Mouse (Mus musculus) cortical plate, adult 2 months (tissue): Measurements from ENCODE around the gene Gatad2b. TPM values are rescaled to one million over a fixed set of nuclear protein-coding genes. Genes with fewer than 3 reads are reported as not detected.
A peak's percentile ranks its signal among the peaks of the same experiment; 100 is the strongest.

ENCODE experiments used
- H3K27ac ChIP-seq: fragments of 200-500 bp; 2 replicates; pipeline ENCODE4 v1.5.1; 2012; ENCODE audit warnings: low read length, control low read depth, inconsistent platforms; ENCODE audit not compliant: insufficient read depth
- H3K4me1 ChIP-seq: fragments of 200-500 bp; 2 replicates; pipeline ENCODE4 v1.6.1; 2011; ENCODE audit warnings: low read length; ENCODE audit not compliant: control insufficient read depth, insufficient read depth
- H3K4me3 ChIP-seq: fragments of 200-500 bp; 2 replicates; pipeline ENCODE4 v1.5.1; 2011; ENCODE audit warnings: mild to moderate bottlenecking, low read length, control low read depth; ENCODE audit not compliant: insufficient read depth
- CTCF ChIP-seq: fragments of 200-500 bp; IDR thresholded peaks from 2 replicates; pipeline ENCODE4 v1.5.1; 2011; ENCODE audit warnings: mild to moderate bottlenecking, control low read depth, low read length; ENCODE audit not compliant: insufficient read depth; ENCODE audit errors: extremely low read depth
- POLR2A ChIP-seq: fragments of 200-500 bp; IDR thresholded peaks from 2 replicates; pipeline ENCODE4 v1.6.1; 2011; ENCODE audit warnings: mild to moderate bottlenecking, low read length, control low read depth; ENCODE audit not compliant: insufficient read depth; ENCODE audit errors: extremely low read depth
- polyA plus RNA-seq: library from polyadenylated mRNA; depleted of rRNA; stranded (reverse); fragments of >200 nt; gene quantifications from 2 replicates; pipeline ENCODE4 v1.2.3, GENCODE M21; 2012

Gene Gatad2b
- polyA plus RNA-seq, 1 experiment = 35.4 TPM

DNA sequence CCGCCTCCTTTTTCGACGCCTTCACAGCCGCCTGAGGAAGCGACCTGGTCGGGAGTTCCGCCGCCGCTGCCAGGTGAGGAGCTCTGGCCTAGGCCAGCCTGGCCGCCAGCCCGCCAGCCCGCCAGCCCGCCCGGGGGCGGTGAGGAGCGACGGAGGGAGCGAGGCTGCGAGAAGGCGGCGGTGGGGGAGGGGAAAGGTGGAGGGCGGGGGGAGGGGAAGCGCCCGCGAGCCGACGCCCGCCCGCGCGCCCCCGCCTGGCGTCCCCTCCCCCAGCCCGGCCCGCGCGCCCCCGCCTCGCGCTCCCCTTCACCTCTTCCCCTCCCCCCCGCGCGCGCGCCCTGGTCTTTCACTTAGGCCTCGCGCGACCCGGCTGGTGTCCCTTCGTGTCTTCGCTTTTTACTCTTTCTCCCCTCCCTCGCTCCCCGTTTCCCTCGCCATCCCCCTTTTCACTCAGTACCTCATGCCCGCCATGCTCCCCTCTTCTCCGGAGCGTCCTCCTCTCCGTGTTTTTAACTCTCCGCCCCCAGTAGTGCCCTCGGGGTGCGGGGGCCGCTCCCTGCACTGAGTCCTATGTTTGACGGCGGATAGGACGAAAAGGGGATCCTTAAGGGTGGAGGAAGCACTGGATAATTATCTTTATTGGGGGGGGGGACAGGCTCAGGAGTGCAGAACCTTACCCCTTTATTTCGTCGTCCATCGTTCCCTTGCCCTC lies 530 bp downstream of the Gatad2b start:
- Histone ChIP-seq H3K27ac (peak overlapping the region; percentile 71; the same call in 1 of the 2 replicates), H3K4me1 (peaks cover 2% of the 10 kb centered on the region; the same call in 1 of the 2 replicates), H3K4me3 (peak overlapping the region; percentile 67)
- TF ChIP-seq CTCF (no peak), POLR2A (no peak)

DNA sequence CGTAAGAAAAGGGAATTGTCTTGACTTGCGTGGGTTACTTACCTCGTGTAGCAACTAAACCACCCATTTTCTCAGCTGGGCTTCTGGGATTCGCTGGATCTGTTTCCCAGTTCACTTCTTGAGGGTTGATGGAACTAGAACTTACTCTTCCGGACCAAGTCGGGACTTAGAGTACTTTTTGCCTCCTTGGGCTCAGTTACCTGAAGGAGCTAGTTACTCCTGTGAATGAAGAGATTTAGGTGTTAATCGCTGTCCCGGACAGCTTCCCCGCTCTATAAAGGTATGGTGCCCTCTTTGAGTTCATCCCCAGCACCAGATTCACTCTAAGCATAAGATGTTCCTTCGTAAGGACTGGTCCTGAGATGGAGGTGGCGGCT lies 1.1 kb downstream of the Gatad2b start:
- Histone ChIP-seq H3K4me1 (peaks cover 2% of the 10 kb centered on the region; the same call in 1 of the 2 replicates), H3K27ac (no peak overlapping the region)
- TF ChIP-seq POLR2A (no peak), CTCF (no peak)

DNA sequence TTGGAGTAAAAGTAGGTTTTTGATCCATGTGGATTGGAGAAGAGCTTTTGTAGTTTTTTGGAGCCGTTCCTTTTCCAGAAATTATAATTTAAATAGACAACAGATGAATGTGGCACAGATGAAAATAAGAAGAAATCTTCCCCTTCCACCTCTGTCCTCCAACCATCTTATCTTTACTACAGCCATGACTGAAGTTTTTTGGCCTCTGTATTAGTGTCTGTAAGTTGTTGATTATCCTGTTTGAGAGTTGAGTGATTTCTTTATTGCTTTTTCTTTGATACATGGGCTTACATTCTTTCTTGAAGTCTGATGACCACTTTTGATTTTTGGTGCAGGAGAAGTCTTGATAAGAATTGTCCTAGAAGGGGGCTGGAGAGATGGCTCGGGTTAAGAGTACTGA lies 1.7 kb downstream of the Gatad2b start:
- peak overlapping the region; percentile 67; the same call in 1 of the 2 replicates for H3K4me3 ChIP-seq
- TF ChIP-seq CTCF = no peak
- no peak for TF ChIP-seq POLR2A
- peaks cover 2% of the 10 kb centered on the region; the same call in 1 of the 2 replicates for H3K4me1 ChIP-seq
- H3K27ac ChIP-seq = no peak overlapping the region

More for the DNA sequence above, 1.1 kb downstream of the Gatad2b start:
- peak overlapping the region; percentile 67 for H3K4me3 ChIP-seq

- Histone ChIP-seq H3K27ac (no peak overlapping the region), H3K4me1 (0 out of 2 replicates have a peak, but pooled peaks cover 2% of the 10 kb centered on the region), H3K4me3 (no peak overlapping the region)
- TF ChIP-seq CTCF = no peak
- TF ChIP-seq POLR2A = no peak
Measured at GRCm38 (mm10) chr3:90305801-90306200, 12.8 kb downstream of the Gatad2b start.

DNA sequence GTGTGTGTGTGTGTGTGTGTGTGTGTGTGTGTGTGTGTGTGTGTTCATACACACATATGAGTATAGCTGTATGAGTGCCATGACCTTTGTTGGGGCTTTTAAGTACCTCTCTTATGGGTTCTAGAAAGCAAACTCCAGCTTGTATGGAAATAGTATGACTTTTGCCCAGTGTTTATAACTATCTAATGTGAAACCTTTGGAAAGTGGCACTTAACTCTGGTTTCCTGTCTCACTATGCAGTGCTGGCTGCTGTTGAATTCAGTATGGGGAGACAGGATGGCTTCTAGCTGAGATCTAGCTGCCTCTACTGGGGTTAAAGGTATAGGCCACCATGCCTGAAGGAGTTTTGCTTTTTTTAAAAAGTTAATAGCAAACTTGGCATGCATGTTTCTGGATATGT lies 16.6 kb downstream of the Gatad2b start:
- Histone ChIP-seq H3K4me1 (0 out of 2 replicates have a peak, but pooled peaks cover 2% of the 10 kb centered on the region), H3K27ac (no peak overlapping the region)
- TF ChIP-seq POLR2A (no peak), CTCF (no peak)

GRCm38 (mm10) chr3:90313367-90313766 lies 20.4 kb downstream of the Gatad2b start:
- H3K4me1 ChIP-seq = no peaks in the 10 kb centered on the region
- H3K4me3 ChIP-seq = no peak overlapping the region
- no peak overlapping the region for H3K27ac ChIP-seq
- no peak for TF ChIP-seq POLR2A
- no peak for TF ChIP-seq CTCF

More for the DNA sequence above, 16.6 kb downstream of the Gatad2b start:
- H3K4me3 ChIP-seq = no peak overlapping the region

DNA sequence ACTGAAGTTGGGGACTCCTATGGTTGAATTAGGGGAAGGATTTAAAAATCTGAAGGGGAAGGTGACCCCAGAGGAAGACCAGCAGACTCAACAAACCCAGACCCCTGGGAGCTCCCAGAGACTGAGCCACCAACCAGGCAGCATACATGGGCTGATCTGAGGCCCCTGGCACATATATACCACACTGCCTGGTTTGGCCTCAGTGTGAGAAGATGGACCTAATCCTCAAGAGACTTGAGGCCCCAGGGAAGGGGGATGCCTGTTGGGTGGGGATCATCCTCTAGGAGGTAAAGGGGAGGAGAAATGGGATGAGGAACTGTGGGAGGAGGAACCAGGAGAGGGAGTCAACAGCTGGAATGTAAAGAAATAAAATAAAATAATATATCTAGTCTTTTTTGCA lies 21.3 kb downstream of the Gatad2b start:
- H3K27ac ChIP-seq = no peak overlapping the region
- TF ChIP-seq CTCF (no peak), POLR2A (no peak)
- H3K4me1 ChIP-seq = no peaks in the 10 kb centered on the region
- no peak overlapping the region for H3K4me3 ChIP-seq

- Histone ChIP-seq H3K4me1 (peaks cover 2% of the 10 kb centered on the region; the same call in 1 of the 2 replicates), H3K4me3 (no peak overlapping the region), H3K27ac (no peak overlapping the region)
- no peak for TF ChIP-seq CTCF
- TF ChIP-seq POLR2A = no peak
Measured at GRCm38 (mm10) chr3:90322289-90322688, 29.3 kb downstream of the Gatad2b start.

- H3K4me3 ChIP-seq = no peak overlapping the region
- H3K4me1 ChIP-seq = peaks cover 2% of the 10 kb centered on the region; the same call in 1 of the 2 replicates
- TF ChIP-seq CTCF (no peak), POLR2A (no peak)
- H3K27ac ChIP-seq = no peak overlapping the region
Measured at GRCm38 (mm10) chr3:90323119-90323518, 30.1 kb downstream of the Gatad2b start.

- no peak overlapping the region for H3K27ac ChIP-seq
- no peak for TF ChIP-seq POLR2A
- TF ChIP-seq CTCF = no peak
Measured at GRCm38 (mm10) chr3:90332485-90332884, 39.5 kb downstream of the Gatad2b start.

More at GRCm38 (mm10) chr3:90332485-90332884, 39.5 kb downstream of the Gatad2b start:
- Histone ChIP-seq H3K4me3 (no peak overlapping the region), H3K4me1 (no peaks in the 10 kb centered on the region)
